Mouse (Mus musculus): ENCODE measurements at regions not wholly inside any gene's neighbourhood (a gene's known extent, or its start where the extent isn't known, plus 50 kb on each side); places are given as distances from the start of the nearest gene placed in this dataset.

DNA sequence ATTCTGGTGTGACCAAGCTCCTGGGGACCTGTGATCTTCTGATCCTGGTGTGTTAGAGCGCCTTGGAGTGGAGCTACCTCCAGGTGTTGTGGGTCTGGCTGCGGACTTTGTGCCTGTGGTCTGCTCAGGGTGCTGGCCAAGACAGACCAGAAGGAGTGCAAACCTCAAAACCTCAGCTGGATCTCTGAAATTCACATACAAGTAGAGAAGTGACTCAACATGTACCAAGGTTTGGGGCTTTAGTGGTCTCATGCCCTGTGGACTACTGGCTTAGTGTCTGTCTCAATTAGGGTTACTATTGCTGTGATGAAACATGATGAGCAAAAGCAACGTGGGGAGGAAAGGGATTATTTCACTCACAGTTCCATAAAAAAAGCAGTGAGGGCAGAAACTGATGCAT is 182.7 kb upstream of the Ptger4 start:
- H3K27me3 ChIP-seq (ENCODE audit: control insufficient read depth in 1 of 2, insufficient read depth in 2 of 2, low read length in 2 of 2): peaks cover 0 to 4% of the 10 kb centered on the region in 2 experiments; a peak in 2 of 4 replicates
- no peaks in the 10 kb centered on the region for H3K4me1 ChIP-seq (ENCODE audit: control insufficient read depth in 1 of 2, insufficient read depth in 2 of 2, low read length in 2 of 2)
- no peak overlapping the region for H3K9ac ChIP-seq (ENCODE audit: control insufficient read depth, low read depth, low read length, poor library complexity, severe bottlenecking)
- H3K4me3 ChIP-seq (ENCODE audit: control insufficient read depth in 1 of 2, insufficient read depth in 1 of 2, low read depth in 2 of 2, low read length in 2 of 2): no peak overlapping the region
- TF ChIP-seq BHLHE40 (IDR thresholded peaks at IDR 0.05; ENCODE audit: borderline replicate concordance, low read depth, low read length) (no peak), HCFC1 (IDR thresholded peaks at IDR 0.05; ENCODE audit: low read depth, low read length) (no peak), UBTF (IDR thresholded peaks at IDR 0.05; ENCODE audit: borderline replicate concordance, insufficient read depth, low read depth, low read length) (no peak), CHD1 (IDR thresholded peaks at IDR 0.05; ENCODE audit: low read depth, low read length) (no peak), E2F4 (IDR thresholded peaks at IDR 0.05; ENCODE audit: borderline replicate concordance, low read depth, low read length) (no peak), NELFE (IDR thresholded peaks at IDR 0.05; ENCODE audit: low read depth, low read length) (no peak), GATA1 (IDR thresholded peaks at IDR 0.05; ENCODE audit: low read depth, low read length) (no peak), ZMIZ1 (IDR thresholded peaks at IDR 0.05; ENCODE audit: low read depth, low read length) (no peak), ETS1 (IDR thresholded peaks at IDR 0.05; ENCODE audit: low read depth, low read length) (no peak), MAZ (IDR thresholded peaks at IDR 0.05; ENCODE audit: low read depth, low read length) (no peak), TAL1 (IDR thresholded peaks at IDR 0.05; ENCODE audit: low read length) (no peak), ZC3H11A (IDR thresholded peaks at IDR 0.05; ENCODE audit: low read depth, low read length) (no peak), GABPA (IDR thresholded peaks at IDR 0.05; ENCODE audit: low read depth, low read length) (no peak), TBP (IDR thresholded peaks at IDR 0.05; ENCODE audit: low read depth, low read length) (no peak), ELF1 (IDR thresholded peaks at IDR 0.05; ENCODE audit: low read depth, low read length) (no peak), MAX (IDR thresholded peaks at IDR 0.05; ENCODE audit: low read length) (no peak), MYB (IDR thresholded peaks at IDR 0.05; ENCODE audit: low read depth, low read length) (no peak)
- no peak for DNase-seq (ENCODE audit: low read depth, low spot score)
- no peaks in the 10 kb centered on the region for H3K79me2 ChIP-seq (ENCODE audit: control insufficient read depth, insufficient read depth, low read length, poor library complexity)
- H3K27ac ChIP-seq (ENCODE audit: control insufficient read depth, low read depth, low read length): no peak overlapping the region
- H3K9me3 ChIP-seq (replicated peaks; ENCODE audit: insufficient read depth, low read length): no peaks in the 10 kb centered on the region
- H3K36me3 ChIP-seq (ENCODE audit: control insufficient read depth in 1 of 2, insufficient read depth in 2 of 2, low read length in 2 of 2): no peaks in the 10 kb centered on the region

DNA sequence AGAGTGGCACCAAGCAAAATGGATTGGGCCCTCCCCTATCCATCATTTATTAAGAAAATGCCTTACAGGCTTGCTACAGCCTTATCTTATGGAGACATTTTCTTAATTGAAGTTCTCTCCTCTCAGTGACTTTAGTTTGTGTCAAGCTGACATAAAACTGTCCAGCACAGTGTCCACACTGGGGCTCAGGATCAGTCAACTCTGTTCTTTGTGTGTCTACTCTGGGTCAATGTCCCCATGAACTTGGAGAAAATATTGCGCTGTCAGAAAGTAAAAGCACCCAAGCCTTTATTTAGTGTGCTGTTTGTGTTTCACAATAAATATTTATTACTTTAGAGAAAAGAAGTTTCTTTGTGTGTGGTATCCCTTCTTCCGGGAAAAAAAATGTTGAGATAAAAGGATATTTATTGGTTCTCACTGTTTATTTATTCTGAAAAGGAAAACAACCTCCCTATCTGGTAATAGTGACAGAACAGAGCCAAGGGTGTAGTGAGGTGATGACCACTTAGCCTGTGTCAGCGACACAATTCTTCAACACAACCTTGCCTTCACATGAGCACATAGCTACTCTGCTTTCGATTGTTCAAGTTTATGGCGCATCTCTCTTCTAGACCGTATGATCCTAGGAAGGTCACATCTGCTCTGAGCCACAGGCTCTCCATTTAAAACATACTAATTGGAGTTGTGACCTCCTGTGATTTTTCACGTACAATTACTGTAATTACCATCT is 183.5 kb upstream of the Ptger4 start:
- no peak for TF ChIP-seq CTCF (IDR thresholded peaks at IDR 0.05 in 2 of 3, conservative IDR thresholded peaks at IDR 0.05 in 1 of 3; ENCODE audit: control insufficient read depth in 1 of 3, insufficient read depth in 1 of 3, low read depth in 2 of 3, low read length in 3 of 3, poor library complexity in 1 of 3, severe bottlenecking in 1 of 3)
- TF ChIP-seq POLR2AphosphoS5 (IDR thresholded peaks at IDR 0.05; ENCODE audit: borderline replicate concordance, low read depth, low read length): no peak
- TF ChIP-seq CHD1 (IDR thresholded peaks at IDR 0.05; ENCODE audit: low read depth, low read length): no peak
- TF ChIP-seq HCFC1 (IDR thresholded peaks at IDR 0.05; ENCODE audit: low read depth, low read length): no peak
- TF ChIP-seq MXI1 (IDR thresholded peaks at IDR 0.05; ENCODE audit: low read depth, low read length): no peak
- no peak for TF ChIP-seq GATA1 (IDR thresholded peaks at IDR 0.05; ENCODE audit: low read depth, low read length)
- no peak for TF ChIP-seq TCF12 (IDR thresholded peaks at IDR 0.05; ENCODE audit: low read depth, low read length)
- no peak for TF ChIP-seq MAFK (IDR thresholded peaks at IDR 0.05; ENCODE audit: borderline replicate concordance, low read depth, low read length)
- no peak for TF ChIP-seq TAL1 (IDR thresholded peaks at IDR 0.05; ENCODE audit: low read length)
- TF ChIP-seq EP300 (IDR thresholded peaks at IDR 0.05; ENCODE audit: low read depth in 1 of 2, low read length in 2 of 2): no peak
- TF ChIP-seq ETS1 (IDR thresholded peaks at IDR 0.05; ENCODE audit: low read depth, low read length): no peak
- TF ChIP-seq RCOR1 (IDR thresholded peaks at IDR 0.05; ENCODE audit: low read depth, low read length): no peak
- TF ChIP-seq NELFE (IDR thresholded peaks at IDR 0.05; ENCODE audit: low read depth, low read length): no peak
- no peak for TF ChIP-seq SMC3 (IDR thresholded peaks at IDR 0.05; ENCODE audit: low read depth, low read length)
- TF ChIP-seq MAZ (IDR thresholded peaks at IDR 0.05; ENCODE audit: low read depth, low read length): no peak
- no peak for TF ChIP-seq ZKSCAN1 (IDR thresholded peaks at IDR 0.05; ENCODE audit: low read depth, low read length)
- TF ChIP-seq BHLHE40 (IDR thresholded peaks at IDR 0.05; ENCODE audit: borderline replicate concordance, low read depth, low read length): no peak
- Histone ChIP-seq H3K4me3 (ENCODE audit: control insufficient read depth in 1 of 2, insufficient read depth in 1 of 2, low read depth in 2 of 2, low read length in 2 of 2) (no peak overlapping the region), H3K36me3 (ENCODE audit: control insufficient read depth in 1 of 2, insufficient read depth in 2 of 2, low read length in 2 of 2) (no peaks in the 10 kb centered on the region), H3K9ac (ENCODE audit: control insufficient read depth, low read depth, low read length, poor library complexity, severe bottlenecking) (no peak overlapping the region), H3K27me3 (ENCODE audit: control insufficient read depth in 1 of 2, insufficient read depth in 2 of 2, low read length in 2 of 2) (peaks cover 0 to 4% of the 10 kb centered on the region in 2 experiments; a peak in 2 of 4 replicates), H3K4me1 (ENCODE audit: control insufficient read depth in 1 of 2, insufficient read depth in 2 of 2, low read length in 2 of 2) (no peaks in the 10 kb centered on the region), H3K79me2 (ENCODE audit: control insufficient read depth, insufficient read depth, low read length, poor library complexity) (no peaks in the 10 kb centered on the region), H3K27ac (ENCODE audit: control insufficient read depth, low read depth, low read length) (no peak overlapping the region), H3K9me3 (replicated peaks; ENCODE audit: insufficient read depth, low read length) (no peaks in the 10 kb centered on the region)
- no peak for DNase-seq (ENCODE audit: low read depth, low spot score)

All from MEL (cell line).